Mouse (Mus musculus) layer of hippocampus, postnatal 25 days (tissue): ENCODE results near the gene Gpc5. TPM values are rescaled to one million over a fixed set of nuclear protein-coding genes. Genes with fewer than 3 reads are reported as not detected.

Source experiments
- DNase-seq, 2 experiments: peaks; one replicate each; pipeline ENCODE4 v3.0.0; 2022; ENCODE audit warnings: mixed read lengths in 2 of 2, low spot score in 1 of 2; ENCODE audit errors: extremely low spot score in 1 of 2
- total RNA-seq, 2 experiments: library from RNA; stranded (reverse); gene quantifications; 2 replicates each; pipeline ENCODE4 v1.2.3; 2021

Gene Gpc5
- total RNA-seq, 2 experiments from 2014 or later: 36.4 to 38.0 TPM

GRCm38 (mm10) chr14:115339084-115339483 lies 247.1 kb downstream of the Gpc5 start:
- DNase-seq: no peak

GRCm38 (mm10) chr14:115342597-115342996 lies 250.6 kb downstream of the Gpc5 start:
- DNase-seq: no peak

GRCm38 (mm10) chr14:115349448-115349847 lies 257.4 kb downstream of the Gpc5 start:
- no peak for DNase-seq

- DNase-seq: no peak
Observed at GRCm38 (mm10) chr14:115365320-115365935, 273.4 kb downstream of the Gpc5 start.

- no peak for DNase-seq
Observed at GRCm38 (mm10) chr14:115369611-115370167, 277.7 kb downstream of the Gpc5 start.

- peak in 1 of 2 experiments; percentile 52 for DNase-seq
Observed at GRCm38 (mm10) chr14:115371131-115371530, 279.1 kb downstream of the Gpc5 start.

- DNase-seq: no peak
Observed at GRCm38 (mm10) chr14:115391831-115392230, 299.8 kb downstream of the Gpc5 start.

- DNase-seq: peak; percentile 28 to 49
Observed at GRCm38 (mm10) chr14:115392894-115393524, 301.0 kb downstream of the Gpc5 start.

- DNase-seq: no peak
Observed at GRCm38 (mm10) chr14:115406596-115406995, 314.6 kb downstream of the Gpc5 start.

GRCm38 (mm10) chr14:115407309-115407930 lies 315.4 kb downstream of the Gpc5 start:
- DNase-seq: no peak

- no peak for DNase-seq
Observed at GRCm38 (mm10) chr14:115410881-115411280, 318.9 kb downstream of the Gpc5 start.

- DNase-seq: no peak
Observed at GRCm38 (mm10) chr14:115411513-115412174, 319.6 kb downstream of the Gpc5 start.

- DNase-seq: no peak
Observed at GRCm38 (mm10) chr14:115412821-115413220, 320.8 kb downstream of the Gpc5 start.

- no peak for DNase-seq
Observed at GRCm38 (mm10) chr14:115413429-115413828, 321.4 kb downstream of the Gpc5 start.

- no peak for DNase-seq
Observed at GRCm38 (mm10) chr14:115414545-115414944, 322.5 kb downstream of the Gpc5 start.

- DNase-seq: no peak
Observed at GRCm38 (mm10) chr14:115431967-115432366, 340.0 kb downstream of the Gpc5 start.

- DNase-seq: no peak
Observed at GRCm38 (mm10) chr14:115432368-115432767, 340.4 kb downstream of the Gpc5 start.

GRCm38 (mm10) chr14:115436617-115437016 lies 344.6 kb downstream of the Gpc5 start:
- DNase-seq: no peak

GRCm38 (mm10) chr14:115444789-115445770 lies 353.1 kb downstream of the Gpc5 start:
- no peak for DNase-seq

GRCm38 (mm10) chr14:115450938-115451337 lies 358.9 kb downstream of the Gpc5 start:
- DNase-seq: no peak
